Mouse (Mus musculus) lung, postnatal 25 days (tissue): ENCODE measurements around the gene Slc22a15.
"Not testable (repeated sequence)": the region's sequence is repeated elsewhere in the genome, so short reads cannot be mapped to it uniquely, and the experiment has no call there.

Source experiments
- DNase-seq: peaks from one replicate; pipeline ENCODE4 v3.0.0; 2022; ENCODE audit warnings: low spot score

Gene Slc22a15

GRCm38 (mm10) chr3:101861856-101862255, 62.4 kb downstream of the Slc22a15 start:
- DNase-seq = no peak

- no peak for DNase-seq
Measured at GRCm38 (mm10) chr3:101860151-101860550, 64.1 kb downstream of the Slc22a15 start.

GRCm38 (mm10) chr3:101859740-101860139, 64.5 kb downstream of the Slc22a15 start:
- DNase-seq = no peak

- DNase-seq = no peak
Measured at GRCm38 (mm10) chr3:101854075-101854474, 70.2 kb downstream of the Slc22a15 start.

GRCm38 (mm10) chr3:101851363-101851762, 72.9 kb downstream of the Slc22a15 start:
- no peak for DNase-seq

GRCm38 (mm10) chr3:101848816-101849215, 75.4 kb downstream of the Slc22a15 start, which contains the start of gene Mab21l3:
TSS of gene Mab21l3 (minus strand) at chr3:101848959.
- DNase-seq = no peak

GRCm38 (mm10) chr3:101846096-101846495, 78.2 kb downstream of the Slc22a15 start:
- DNase-seq = no peak

- DNase-seq = no peak
Measured at GRCm38 (mm10) chr3:101842372-101843094, 81.7 kb downstream of the Slc22a15 start.

GRCm38 (mm10) chr3:101839327-101839726, 84.9 kb downstream of the Slc22a15 start:
- DNase-seq = no peak

- DNase-seq = no peak
Measured at GRCm38 (mm10) chr3:101836971-101837370, 87.3 kb downstream of the Slc22a15 start.

- no peak for DNase-seq
Measured at GRCm38 (mm10) chr3:101836532-101836931, 87.7 kb downstream of the Slc22a15 start.

GRCm38 (mm10) chr3:101836045-101836444, 88.2 kb downstream of the Slc22a15 start:
- peak; percentile 83 for DNase-seq

- DNase-seq = peak; percentile 54
Measured at GRCm38 (mm10) chr3:101831189-101831858, 92.9 kb downstream of the Slc22a15 start.

GRCm38 (mm10) chr3:101829881-101830616, 94.2 kb downstream of the Slc22a15 start:
- no peak for DNase-seq

GRCm38 (mm10) chr3:101828595-101828994, 95.7 kb downstream of the Slc22a15 start:
- DNase-seq = no peak

GRCm38 (mm10) chr3:101827220-101827715, 97.0 kb downstream of the Slc22a15 start:
- no peak for DNase-seq

GRCm38 (mm10) chr3:101824338-101824737, 99.9 kb downstream of the Slc22a15 start:
- no peak for DNase-seq

GRCm38 (mm10) chr3:101822052-101822451, 102.2 kb downstream of the Slc22a15 start:
- DNase-seq = no peak

GRCm38 (mm10) chr3:101820708-101821107, 103.5 kb downstream of the Slc22a15 start:
- not testable (repeated sequence) for DNase-seq

- DNase-seq = no peak
Measured at GRCm38 (mm10) chr3:101816006-101816405, 108.2 kb downstream of the Slc22a15 start.

GRCm38 (mm10) chr3:101814790-101815189, 109.5 kb downstream of the Slc22a15 start:
- no peak for DNase-seq

- DNase-seq = peak; percentile 57
Measured at GRCm38 (mm10) chr3:101812341-101812962, 111.8 kb downstream of the Slc22a15 start.
